Mouse (Mus musculus) intestine, postnatal 0 days (tissue): ENCODE data around the gene Ccdc62. TPM values are rescaled to one million over a fixed set of nuclear protein-coding genes. Genes with fewer than 3 reads are reported as not detected.
A peak's percentile ranks its signal among the peaks of the same experiment; 100 is the strongest.

Source experiments
- ATAC-seq: fragments of 200-750 bp; cut with Nextera tagmentation; 2 replicates; pipeline ENCODE4 v1.8.0; 2017; ENCODE audit warnings: mild to moderate bottlenecking, moderate TSS enrichment, moderate library complexity
- H3K27ac ChIP-seq: fragments of 300-500 bp; sonication (generic); 2 replicates; pipeline ENCODE4 v1.5.1; 2014; ENCODE audit warnings: mild to moderate bottlenecking, low read depth, low read length, moderate library complexity
- H3K27me3 ChIP-seq: fragments of 300-500 bp; sonication (generic); replicated peaks from 2 replicates; pipeline ENCODE4 v1.6.1; 2014; ENCODE audit warnings: low read length, mixed read lengths; ENCODE audit not compliant: control insufficient read depth, insufficient read depth
- H3K36me3 ChIP-seq: fragments of 300-500 bp; sonication (generic); 2 replicates; pipeline ENCODE4 v1.6.1; 2014; ENCODE audit warnings: mild to moderate bottlenecking, moderate library complexity; ENCODE audit not compliant: control insufficient read depth, insufficient read depth
- H3K4me1 ChIP-seq: fragments of 300-500 bp; sonication (generic); replicated peaks from 2 replicates; pipeline ENCODE4 v1.6.1; 2014; ENCODE audit warnings: antibody characterized with exemption, low read length, mixed read lengths; ENCODE audit not compliant: control insufficient read depth, insufficient read depth
- H3K4me2 ChIP-seq: fragments of 300-500 bp; sonication (generic); replicated peaks from 2 replicates; pipeline ENCODE4 v1.6.1; 2014; ENCODE audit warnings: low read depth, mild to moderate bottlenecking, moderate library complexity
- H3K4me3 ChIP-seq: fragments of 300-500 bp; sonication (generic); 2 replicates; pipeline ENCODE4 v1.5.1; 2014; ENCODE audit warnings: low read depth, low read length
- H3K9ac ChIP-seq: fragments of 300-500 bp; sonication (generic); 2 replicates; pipeline ENCODE4 v1.6.1; 2014; ENCODE audit warnings: mild to moderate bottlenecking, low read depth, low read length
- H3K9me3 ChIP-seq: fragments of 300-500 bp; sonication (generic); 2 replicates; pipeline ENCODE4 v1.6.1; 2016; ENCODE audit warnings: mixed run types; ENCODE audit not compliant: control insufficient read depth
- CTCF ChIP-seq: sonication (generic); IDR thresholded peaks from 2 replicates; pipeline ENCODE4 v1.5.1; 2016; ENCODE audit warnings: low read depth, mild to moderate bottlenecking, control low read depth, antibody characterized with exemption, moderate library complexity
- WGBS: fragments of 180-500 bp; shearing (Covaris S2); extraction: QIAGEN DNeasy Blood & Tissue Kit; methylation state at CpG from one replicate; pipeline ENCODE4 v1.1.7; 2014; 5-methylcytosine and 5-hydroxymethylcytosine counted together
- polyA plus RNA-seq: library from polyadenylated mRNA; unstranded; fragments of >200 nt; fragmentation: Nextera tagmentation; extraction: Ambion mirVana; gene quantifications from 2 replicates; pipeline ENCODE4 v1.2.1, GENCODE M21; 2015

Gene Ccdc62
- polyA plus RNA-seq, 1 experiment from 2014 or later, result 3.8 TPM

GRCm38 (mm10) chr5:123986925-123987324 is 56.4 kb downstream of the Ccdc62 start:
- Histone ChIP-seq H3K36me3 (peaks cover 16% of the 10 kb centered on the region; the same call in 1 of the 2 replicates), H3K27me3 (no peaks in the 10 kb centered on the region), H3K9me3 (no peaks in the 10 kb centered on the region), H3K4me2 (0 out of 2 replicates have a peak overlapping the region, but pooled peaks have one; percentile 14), H3K27ac (peak overlapping the region; percentile 70), H3K4me1 (peaks cover 6% of the 10 kb centered on the region; the same call in 1 of the 2 replicates), H3K9ac (no peak overlapping the region), H3K4me3 (no peak overlapping the region)
- ATAC-seq, result peak; percentile 81
- TF ChIP-seq CTCF, result no peak
- WGBS, result 13% methylated on average over 2 of the region's 2 CpGs

- H3K27ac ChIP-seq, result peak overlapping the region; percentile 70
- H3K4me2 ChIP-seq, result no peak overlapping the region
These were observed 57.0 kb downstream of the Ccdc62 start for GRCm38 (mm10) chr5:123987511-123987910.

GRCm38 (mm10) chr5:123989941-123990885 is 59.7 kb downstream of the Ccdc62 start:
- no peak for TF ChIP-seq CTCF
- H3K9ac ChIP-seq, result no peak overlapping the region
- no peak for ATAC-seq
- H3K36me3 ChIP-seq, result peaks cover 23% of the 10 kb centered on the region
- no peak overlapping the region for H3K4me2 ChIP-seq
- H3K27ac ChIP-seq, result no peak overlapping the region
- no peaks in the 10 kb centered on the region for H3K27me3 ChIP-seq
- H3K4me1 ChIP-seq, result peaks cover 6% of the 10 kb centered on the region; the same call in 1 of the 2 replicates
- H3K9me3 ChIP-seq, result no peaks in the 10 kb centered on the region
- no peak overlapping the region for H3K4me3 ChIP-seq
- WGBS, result 78% methylated on average over 20 of the region's 20 CpGs

More at GRCm38 (mm10) chr5:123987511-123987910, 57.0 kb downstream of the Ccdc62 start:
- 61% methylated on average over 4 of the region's 4 CpGs for WGBS
- Histone ChIP-seq H3K27me3 (no peaks in the 10 kb centered on the region), H3K36me3 (peaks cover 16% of the 10 kb centered on the region; the same call in 1 of the 2 replicates), H3K4me3 (no peak overlapping the region), H3K9ac (no peak overlapping the region), H3K9me3 (no peaks in the 10 kb centered on the region), H3K4me1 (peaks cover 6% of the 10 kb centered on the region; the same call in 1 of the 2 replicates)
- no peak for TF ChIP-seq CTCF
- peak; percentile 54 for ATAC-seq

GRCm38 (mm10) chr5:123991321-123991720 is 60.8 kb downstream of the Ccdc62 start:
- H3K9ac ChIP-seq, result no peak overlapping the region
- peaks cover 6% of the 10 kb centered on the region; the same call in 1 of the 2 replicates for H3K4me1 ChIP-seq
- no peaks in the 10 kb centered on the region for H3K27me3 ChIP-seq
- H3K4me3 ChIP-seq, result no peak overlapping the region
- no peak for TF ChIP-seq CTCF
- no peak overlapping the region for H3K27ac ChIP-seq
- H3K9me3 ChIP-seq, result no peaks in the 10 kb centered on the region
- 83% methylated on average over 6 of the region's 6 CpGs for WGBS
- H3K36me3 ChIP-seq, result peaks cover 32% of the 10 kb centered on the region
- no peak for ATAC-seq
- no peak overlapping the region for H3K4me2 ChIP-seq

GRCm38 (mm10) chr5:123992193-123992637 is 61.7 kb downstream of the Ccdc62 start:
- Histone ChIP-seq H3K9me3 (no peaks in the 10 kb centered on the region), H3K27ac (no peak overlapping the region), H3K36me3 (peaks cover 37% of the 10 kb centered on the region), H3K4me1 (peaks cover 3% of the 10 kb centered on the region; the same call in 1 of the 2 replicates), H3K27me3 (no peaks in the 10 kb centered on the region), H3K4me3 (no peak overlapping the region), H3K9ac (no peak overlapping the region), H3K4me2 (no peak overlapping the region)
- no peak for ATAC-seq
- WGBS, result 61% methylated on average over 10 of the region's 10 CpGs
- TF ChIP-seq CTCF, result no peak

GRCm38 (mm10) chr5:123992794-123993193 is 62.3 kb downstream of the Ccdc62 start:
- 34% methylated on average over 5 of the region's 5 CpGs for WGBS
- H3K4me3 ChIP-seq, result no peak overlapping the region
- H3K27me3 ChIP-seq, result no peaks in the 10 kb centered on the region

More at GRCm38 (mm10) chr5:123992794-123993193, 62.3 kb downstream of the Ccdc62 start:
- Histone ChIP-seq H3K27ac (no peak overlapping the region), H3K36me3 (peaks cover 43% of the 10 kb centered on the region), H3K9me3 (no peaks in the 10 kb centered on the region), H3K4me2 (no peak overlapping the region), H3K4me1 (no peaks in the 10 kb centered on the region; the same call in 1 of the 2 replicates), H3K9ac (no peak overlapping the region)
- ATAC-seq, result no peak; the same call in 1 of the 2 replicates
- peak; percentile 93 for TF ChIP-seq CTCF
